Mouse (Mus musculus) forebrain, embryonic 11.5 days (tissue): Measurements from ENCODE around the gene Fcmr. TPM values are rescaled to one million over a fixed set of nuclear protein-coding genes. Genes with fewer than 3 reads are reported as not detected.

Experiments
- ATAC-seq: fragments of 200-750 bp; cut with Nextera tagmentation; replicated peaks from 2 replicates; pipeline ENCODE4 v1.8.0; 2017; ENCODE audit warnings: moderate TSS enrichment; ENCODE audit not compliant: low FRiP score
- DNase-seq: peaks from one replicate; pipeline ENCODE4 v3.0.0-alpha.2; 2017; ENCODE audit warnings: low spot score
- H3K27ac ChIP-seq: fragments of 300-500 bp; sonication (generic); 2 replicates; pipeline ENCODE4 v1.5.1; 2014; ENCODE audit warnings: low read depth, low read length
- H3K27me3 ChIP-seq: fragments of 300-500 bp; sonication (generic); 2 replicates; pipeline ENCODE4 v1.6.1; 2014; ENCODE audit warnings: mild to moderate bottlenecking, low read length, mixed read lengths; ENCODE audit not compliant: control insufficient read depth, insufficient read depth
- H3K36me3 ChIP-seq: fragments of 300-500 bp; sonication (generic); 2 replicates; pipeline ENCODE4 v1.6.1; 2014; ENCODE audit warnings: mild to moderate bottlenecking, low read length, moderate library complexity, mixed read lengths; ENCODE audit not compliant: control insufficient read depth, insufficient read depth
- H3K4me1 ChIP-seq: fragments of 300-500 bp; sonication (generic); replicated peaks from 2 replicates; pipeline ENCODE4 v1.6.1; 2014; ENCODE audit warnings: low read length, mixed read lengths; ENCODE audit not compliant: control insufficient read depth, insufficient read depth
- H3K4me2 ChIP-seq: fragments of 300-500 bp; sonication (generic); 2 replicates; pipeline ENCODE4 v1.6.1; 2014; ENCODE audit warnings: low read depth, mild to moderate bottlenecking, low read length, moderate library complexity, mixed read lengths; ENCODE audit not compliant: severe bottlenecking
- H3K4me3 ChIP-seq: fragments of 300-500 bp; sonication (generic); 2 replicates; pipeline ENCODE4 v1.5.1; 2014; ENCODE audit warnings: low read depth, low read length
- H3K9ac ChIP-seq: fragments of 300-500 bp; sonication (generic); 2 replicates; pipeline ENCODE4 v1.6.1; 2014; ENCODE audit warnings: low read length
- H3K9me3 ChIP-seq: fragments of 300-500 bp; sonication (generic); 2 replicates; pipeline ENCODE4 v1.6.1; 2016; ENCODE audit warnings: low read length, mixed read lengths; ENCODE audit not compliant: control insufficient read depth
- WGBS: fragments of 180-500 bp; shearing (Covaris S2); extraction: QIAGEN DNeasy Blood & Tissue Kit; methylation state at CpG from one replicate; pipeline ENCODE4 v1.1.7; 2014; 5-methylcytosine and 5-hydroxymethylcytosine counted together
- polyA plus RNA-seq: library from polyadenylated mRNA; unstranded; fragments of >200 nt; fragmentation: Nextera tagmentation; extraction: Ambion mirVana; gene quantifications from 2 replicates; pipeline ENCODE4 v1.2.1, GENCODE M21; 2014

Fcmr gene
- not detected in 2 replicates for polyA plus RNA-seq

- Histone ChIP-seq H3K9ac (no peak within 1 kb of the TSS), H3K4me3 (no peak within 1 kb of the TSS), H3K9me3 (no peaks in the 10 kb centered on the region), H3K4me2 (no peak within 1 kb of the TSS), H3K27me3 (no peaks in the 10 kb centered on the region), H3K27ac (no peak within 1 kb of the TSS), H3K4me1 (no peaks in the 10 kb centered on the region), H3K36me3 (no peaks in the 10 kb centered on the region)
- DNase-seq = no peak
- WGBS = 83% methylated on average over 7 of the region's 7 CpGs
- no peak for ATAC-seq
These were observed at the start of gene Fcmr for GRCm38 (mm10) chr1:130865541-130866221. Gene Fcmr, plus strand, starts transcription at chr1:130865669.

GRCm38 (mm10) chr1:130819737-130820136 is 45.7 kb upstream of the Fcmr start:
- WGBS = 72% methylated on average over 1 of the region's 1 CpGs
- Histone ChIP-seq H3K4me2 (no peak overlapping the region), H3K36me3 (no peaks in the 10 kb centered on the region), H3K9ac (no peak overlapping the region), H3K27me3 (no peaks in the 10 kb centered on the region), H3K4me1 (no peaks in the 10 kb centered on the region), H3K4me3 (no peak overlapping the region), H3K27ac (no peak overlapping the region), H3K9me3 (no peaks in the 10 kb centered on the region)
- peak; percentile 0 for DNase-seq
- no peak for ATAC-seq

- Histone ChIP-seq H3K4me3 (no peak overlapping the region), H3K4me2 (no peak overlapping the region), H3K9ac (no peak overlapping the region), H3K4me1 (no peaks in the 10 kb centered on the region), H3K36me3 (no peaks in the 10 kb centered on the region), H3K27me3 (no peaks in the 10 kb centered on the region), H3K9me3 (no peaks in the 10 kb centered on the region), H3K27ac (no peak overlapping the region)
- DNase-seq = peak; percentile 8
- no peak for ATAC-seq
- 87% methylated on average over 7 of the region's 7 CpGs for WGBS
These were observed 44.9 kb upstream of the Fcmr start for GRCm38 (mm10) chr1:130820316-130821148.

- Histone ChIP-seq H3K27me3 (no peaks in the 10 kb centered on the region), H3K4me3 (no peak overlapping the region), H3K27ac (no peak overlapping the region), H3K9ac (no peak overlapping the region), H3K36me3 (no peaks in the 10 kb centered on the region), H3K4me1 (no peaks in the 10 kb centered on the region), H3K4me2 (no peak overlapping the region), H3K9me3 (no peaks in the 10 kb centered on the region)
- WGBS = 97% methylated on average over 2 of the region's 2 CpGs
- ATAC-seq (no peak), DNase-seq (no peak)
These were observed 44.4 kb upstream of the Fcmr start for GRCm38 (mm10) chr1:130821149-130821471.

GRCm38 (mm10) chr1:130821911-130822625 is 43.4 kb upstream of the Fcmr start:
- H3K27ac ChIP-seq = no peak overlapping the region
- H3K4me1 ChIP-seq = no peaks in the 10 kb centered on the region
- H3K36me3 ChIP-seq = no peaks in the 10 kb centered on the region
- H3K4me2 ChIP-seq = no peak overlapping the region
- 86% methylated on average over 9 of the region's 9 CpGs for WGBS
- no peaks in the 10 kb centered on the region for H3K27me3 ChIP-seq
- H3K9ac ChIP-seq = no peak overlapping the region
- no peaks in the 10 kb centered on the region for H3K9me3 ChIP-seq
- H3K4me3 ChIP-seq = no peak overlapping the region
- DNase-seq (no peak), ATAC-seq (no peak)

GRCm38 (mm10) chr1:130826448-130826847 is 39.0 kb upstream of the Fcmr start, which contains the start of gene Pigr:
Gene Pigr, plus strand, starts transcription at chr1:130826684.
- no peaks in the 10 kb centered on the region for H3K4me1 ChIP-seq
- no peaks in the 10 kb centered on the region for H3K9me3 ChIP-seq
- no peak for ATAC-seq

GRCm38 (mm10) chr1:130828656-130829055 is 36.8 kb upstream of the Fcmr start:
- no peak overlapping the region for H3K9ac ChIP-seq
- H3K4me1 ChIP-seq = no peaks in the 10 kb centered on the region
- H3K36me3 ChIP-seq = no peaks in the 10 kb centered on the region
- no peak overlapping the region for H3K4me3 ChIP-seq
- no peak for ATAC-seq
- WGBS = 86% methylated on average over 4 of the region's 4 CpGs
- no peaks in the 10 kb centered on the region for H3K27me3 ChIP-seq
- no peak for DNase-seq
- no peak overlapping the region for H3K27ac ChIP-seq
- H3K9me3 ChIP-seq = no peaks in the 10 kb centered on the region
- no peak overlapping the region for H3K4me2 ChIP-seq

More at GRCm38 (mm10) chr1:130826448-130826847, 39.0 kb upstream of the Fcmr start, which contains the start of gene Pigr:
- no peak within 1 kb of the TSS for H3K27ac ChIP-seq
- H3K4me3 ChIP-seq = no peak within 1 kb of the TSS
- 93% methylated on average over 5 of the region's 5 CpGs for WGBS
- no peak within 1 kb of the TSS for H3K9ac ChIP-seq
- DNase-seq = no peak
- H3K36me3 ChIP-seq = no peaks in the 10 kb centered on the region
- no peaks in the 10 kb centered on the region for H3K27me3 ChIP-seq
- H3K4me2 ChIP-seq = no peak within 1 kb of the TSS

GRCm38 (mm10) chr1:130829906-130830830 is 35.3 kb upstream of the Fcmr start:
- Histone ChIP-seq H3K36me3 (no peaks in the 10 kb centered on the region), H3K4me1 (no peaks in the 10 kb centered on the region), H3K4me3 (no peak overlapping the region), H3K9ac (no peak overlapping the region), H3K4me2 (no peak overlapping the region), H3K9me3 (no peaks in the 10 kb centered on the region), H3K27ac (no peak overlapping the region), H3K27me3 (no peaks in the 10 kb centered on the region)
- 83% methylated on average over 8 of the region's 8 CpGs for WGBS
- ATAC-seq (no peak), DNase-seq (no peak)
